Mouse (Mus musculus): ENCODE data around the gene Dnajb14. TPM values are rescaled to one million over a fixed set of nuclear protein-coding genes. Genes with fewer than 3 reads are reported as not detected.

Gene Dnajb14
- total and polyA plus RNA-seq, 3 experiments = 2.8 to 7.0 (median 4.4) TPM

DNA sequence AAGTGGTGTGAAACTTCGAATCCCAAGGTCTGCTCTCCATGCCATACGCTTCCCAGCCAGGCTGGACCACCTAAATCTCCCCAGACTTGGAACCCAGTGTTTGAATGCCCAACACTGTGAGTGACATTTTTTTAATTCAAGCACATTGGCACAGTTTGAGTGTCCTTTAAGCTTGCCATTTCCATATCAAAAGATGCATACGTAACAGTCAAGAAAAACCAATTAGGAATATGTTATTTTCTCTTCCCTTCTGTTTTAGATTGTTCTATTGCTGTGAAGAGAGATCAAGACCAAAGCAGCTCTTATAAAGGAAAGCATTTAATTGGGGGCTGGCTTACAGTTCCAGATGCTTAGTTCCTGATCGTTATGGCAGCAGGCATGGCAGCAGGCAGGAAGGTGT, 6.0 kb upstream of the Dnajb14 start:
- Histone ChIP-seq H3K27me3 (replicated peaks) (no peaks in the 10 kb centered on the region), H3K4me3 (replicated peaks in 1 of 3; ENCODE audit: low read depth in 2 of 3, low read length in 2 of 3, poor library complexity in 1 of 3) (no peak overlapping the region), H3K36me3 (replicated peaks in 1 of 2; ENCODE audit: control insufficient read depth in 1 of 2, insufficient read depth in 1 of 2, low read length in 1 of 2) (peaks cover 4 to 10% of the 10 kb centered on the region in 2 experiments), H3K27ac (ENCODE audit: insufficient read depth, low read depth) (no peak overlapping the region), H3K9ac (ENCODE audit: insufficient read depth, low read depth) (no peak overlapping the region), H3K79me2 (replicated peaks; ENCODE audit: control insufficient read depth, extremely low read depth, insufficient read depth, poor library complexity, severe bottlenecking) (peaks cover 15% of the 10 kb centered on the region), H3K9me3 (replicated peaks; ENCODE audit: low read length) (peaks cover 6% of the 10 kb centered on the region), H3K4me2 (ENCODE audit: insufficient read depth, low read depth, poor library complexity, severe bottlenecking) (no peak overlapping the region), H3K4me1 (ENCODE audit: control insufficient read depth in 1 of 2, insufficient read depth in 2 of 2) (peaks cover 0 to 11% of the 10 kb centered on the region in 2 experiments; a peak in 2 of 4 replicates)
- dilution Hi-C loops (cut with MboI; ENCODE audit: extremely low pct_ligation_motif_present, extremely low pct_unique_long_range_greater_than_20kb, low sequenced_read_pairs) (no loop called here), in situ Hi-C loops (cut with MboI; ENCODE audit: low pct_ligation_motif_present, low pct_unique_long_range_greater_than_20kb, low sequenced_read_pairs) (loop anchor here (5.0 to 10.0 kb wide), 2 partner anchors 79 to 283 kb away; partner anchors contain the start of genes Mttp and Trmt10a)
- TF ChIP-seq NRF1 (IDR thresholded peaks at IDR 0.05; ENCODE audit: low read depth, low read length) = no peak
- no peak for TF ChIP-seq BHLHE40 (IDR thresholded peaks at IDR 0.05; ENCODE audit: low read depth, low read length)
- TF ChIP-seq UBTF (IDR thresholded peaks at IDR 0.05; ENCODE audit: low read depth, low read length) = no peak
- TF ChIP-seq JUN (IDR thresholded peaks at IDR 0.05; ENCODE audit: insufficient read depth, low read depth, low read length) = no peak
- TF ChIP-seq ZKSCAN1 (IDR thresholded peaks at IDR 0.05; ENCODE audit: borderline replicate concordance, low read depth, low read length) = no peak
- TF ChIP-seq USF2 (conservative IDR thresholded peaks at IDR 0.05; ENCODE audit: low read depth, low read length) = no peak
- TF ChIP-seq NELFE (IDR thresholded peaks at IDR 0.05; ENCODE audit: low read depth, low read length) = no peak
- TF ChIP-seq MYC (IDR thresholded peaks at IDR 0.05; ENCODE audit: low read depth, low read length) = no peak
- TF ChIP-seq JUND (conservative IDR thresholded peaks at IDR 0.05; ENCODE audit: low read depth, low read length) = no peak
- no peak for DNase-seq (ENCODE audit: extremely low read depth)

DNA sequence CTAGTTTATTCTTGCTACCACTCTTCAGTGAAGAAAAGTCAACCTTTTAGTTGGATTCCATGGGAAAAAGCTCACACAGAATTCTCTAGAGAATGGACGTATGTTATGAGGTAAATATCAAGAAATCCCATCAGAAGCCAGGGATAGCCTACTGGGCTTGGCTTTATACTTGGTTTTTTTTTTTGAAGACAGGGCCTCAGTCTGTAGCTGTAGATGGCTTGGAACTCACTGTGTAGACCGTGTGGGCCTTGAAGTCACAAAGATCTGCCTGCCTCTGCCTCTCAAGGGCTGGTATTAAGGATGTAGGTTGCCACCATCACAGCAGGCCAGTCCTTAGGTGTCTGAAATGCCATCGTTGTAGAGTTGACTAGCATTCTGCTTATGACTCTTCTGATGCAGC, 4.9 kb upstream of the Dnajb14 start:
- TF ChIP-seq EP300 (IDR thresholded peaks at IDR 0.05; ENCODE audit: low read length) = no peak
- TF ChIP-seq NELFE (IDR thresholded peaks at IDR 0.05; ENCODE audit: low read depth, low read length) = no peak
- TF ChIP-seq E2F4 (IDR thresholded peaks at IDR 0.05; ENCODE audit: insufficient replicate concordance, low read depth, low read length) = no peak
- no peak for TF ChIP-seq NRF1 (IDR thresholded peaks at IDR 0.05; ENCODE audit: low read depth, low read length)
- no peak for TF ChIP-seq BHLHE40 (IDR thresholded peaks at IDR 0.05; ENCODE audit: low read depth, low read length)
- no peak for TF ChIP-seq MXI1 (IDR thresholded peaks at IDR 0.05; ENCODE audit: low read depth, low read length)
- no peak for TF ChIP-seq POLR2A (IDR thresholded peaks at IDR 0.05; ENCODE audit: low read depth, low read length)
- no peak for TF ChIP-seq USF1 (IDR thresholded peaks at IDR 0.05; ENCODE audit: low read depth, low read length)
- no peak for TF ChIP-seq ZNF384 (IDR thresholded peaks at IDR 0.05; ENCODE audit: low read depth, low read length)
- no peak for TF ChIP-seq HCFC1 (IDR thresholded peaks at IDR 0.05; ENCODE audit: low read depth, low read length)
- no peak for TF ChIP-seq ZMIZ1 (IDR thresholded peaks at IDR 0.05; ENCODE audit: low read depth, low read length)
- no peak for TF ChIP-seq RCOR1 (conservative IDR thresholded peaks at IDR 0.05; ENCODE audit: low read depth, low read length)
- no peak for TF ChIP-seq IRF4 (IDR thresholded peaks at IDR 0.05; ENCODE audit: low read depth, low read length)
- no peak for TF ChIP-seq TCF12 (IDR thresholded peaks at IDR 0.05; ENCODE audit: low read depth, low read length)
- H3K4me3 ChIP-seq (replicated peaks in 1 of 3; ENCODE audit: low read depth in 2 of 3, low read length in 2 of 3, poor library complexity in 1 of 3) = no peak overlapping the region
- peaks cover 10 to 19% of the 10 kb centered on the region in 2 experiments for H3K36me3 ChIP-seq (replicated peaks in 1 of 2; ENCODE audit: control insufficient read depth in 1 of 2, insufficient read depth in 1 of 2, low read length in 1 of 2)
- H3K27me3 ChIP-seq (replicated peaks) = no peaks in the 10 kb centered on the region
- H3K4me2 ChIP-seq (ENCODE audit: insufficient read depth, low read depth, poor library complexity, severe bottlenecking) = no peak overlapping the region
- dilution Hi-C loops (cut with MboI; ENCODE audit: extremely low pct_ligation_motif_present, extremely low pct_unique_long_range_greater_than_20kb, low sequenced_read_pairs) = no loop called here
- H3K9me3 ChIP-seq (replicated peaks; ENCODE audit: low read length) = peaks cover 6% of the 10 kb centered on the region
- no peak overlapping the region for H3K27ac ChIP-seq (ENCODE audit: insufficient read depth, low read depth)
- in situ Hi-C loops (cut with MboI; ENCODE audit: low pct_ligation_motif_present, low pct_unique_long_range_greater_than_20kb, low sequenced_read_pairs) = loop anchor here (5.0 to 10.0 kb wide), 2 partner anchors 80 to 282 kb away; partner anchors contain the start of genes Mttp and Trmt10a
- H3K9ac ChIP-seq (ENCODE audit: insufficient read depth, low read depth) = no peak overlapping the region
- peaks cover 0 to 19% of the 10 kb centered on the region in 2 experiments; a peak in 2 of 4 replicates for H3K4me1 ChIP-seq (ENCODE audit: control insufficient read depth in 1 of 2, insufficient read depth in 2 of 2)
- no peak for DNase-seq (ENCODE audit: extremely low read depth)
- H3K79me2 ChIP-seq (replicated peaks; ENCODE audit: control insufficient read depth, extremely low read depth, insufficient read depth, poor library complexity, severe bottlenecking) = peaks cover 25% of the 10 kb centered on the region

Measured in CH12.LX (cell line).